Mouse (Mus musculus): ENCODE measurements around the gene Anapc1. TPM values are rescaled to one million over a fixed set of nuclear protein-coding genes. Genes with fewer than 3 reads are reported as not detected.
A peak's percentile ranks its signal among the peaks of the same experiment; 100 is the strongest.

Gene Anapc1
- 54.6 and 57.9 TPM in 2 replicates for polyA plus RNA-seq (2014; fragmentation: Nextera tagmentation; extraction: Ambion mirVana)

DNA sequence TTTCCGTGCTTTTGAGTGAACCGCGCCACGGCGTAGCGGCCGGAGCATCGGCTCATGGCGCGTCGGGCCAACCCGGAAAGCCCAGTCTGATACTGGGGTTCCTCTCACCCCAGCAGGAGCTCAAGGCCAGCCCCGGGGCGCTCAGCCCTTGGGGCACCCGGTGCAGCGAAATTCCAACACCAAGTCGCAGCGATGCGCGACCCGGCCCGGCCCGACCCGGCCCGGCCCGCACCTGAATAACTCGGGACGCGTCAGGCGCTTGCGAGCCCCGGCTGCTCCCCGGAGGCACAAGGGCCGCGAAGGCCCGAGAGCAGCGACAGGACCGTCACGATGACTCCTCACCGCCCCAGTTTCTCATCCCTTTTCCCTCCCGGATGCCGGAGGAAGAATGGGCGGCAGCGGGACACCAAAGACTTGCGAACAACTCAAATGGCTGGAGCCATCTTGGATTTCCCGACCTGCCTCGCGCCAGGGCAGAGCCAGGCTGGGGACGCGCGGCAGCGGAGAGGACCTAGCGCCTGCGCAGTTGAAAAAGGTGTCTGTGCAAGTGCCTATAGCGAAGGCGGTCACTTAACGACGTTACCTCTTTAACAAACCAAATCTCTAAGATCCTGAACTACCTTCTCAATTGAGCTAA, at the start of gene Anapc1:
TSS of gene Anapc1 (minus strand) at position 471 of the 637 bp plus-strand sequence.
- DNase-seq (ENCODE audit: low spot score) (peak; percentile 96), ATAC-seq (peak; percentile 99)
- WGBS, result under 1% methylated on average over 58 of the region's 58 CpGs
- H3K9me3 ChIP-seq (replicated peaks; ENCODE audit: control insufficient read depth, low read length), result no peaks in the 10 kb centered on the region
- no peaks in the 10 kb centered on the region for H3K27me3 ChIP-seq (replicated peaks; ENCODE audit: control insufficient read depth, insufficient read depth, low read length)
- peak within 1 kb of the TSS; percentile 74 for H3K27ac ChIP-seq (ENCODE audit: low read depth, low read length)
- H3K4me2 ChIP-seq (ENCODE audit: low read length), result peak within 1 kb of the TSS; percentile 51
- peak within 1 kb of the TSS; percentile 96 for H3K9ac ChIP-seq (ENCODE audit: low read length)
- peak within 1 kb of the TSS; percentile 91 for H3K4me3 ChIP-seq (ENCODE audit: low read depth, low read length)
- H3K36me3 ChIP-seq (ENCODE audit: control insufficient read depth, insufficient read depth, low read length), result peaks cover 16% of the 10 kb centered on the region
- H3K4me1 ChIP-seq (ENCODE audit: control insufficient read depth, insufficient read depth, low read length), result peaks cover 13% of the 10 kb centered on the region

DNA sequence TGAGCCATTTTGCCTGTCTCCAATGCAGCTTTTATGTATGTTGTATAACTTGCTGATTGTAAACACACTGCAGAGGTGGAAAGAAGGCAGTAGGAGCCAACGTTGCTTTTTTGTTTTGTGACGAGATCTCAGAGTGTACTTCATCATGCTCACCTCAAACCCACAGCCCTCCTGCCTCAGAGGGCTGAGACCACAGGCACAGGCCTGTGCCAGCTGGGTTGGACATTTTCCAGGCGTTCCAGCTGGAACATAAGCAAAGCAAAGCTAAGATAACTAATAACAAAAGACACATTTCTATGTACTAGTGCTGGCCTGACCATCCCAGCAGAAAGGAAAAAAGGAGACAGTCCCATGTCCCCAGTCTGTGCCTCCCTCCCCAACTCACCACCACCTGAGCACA, 47.9 kb upstream of the Anapc1 start:
- Histone ChIP-seq H3K4me3 (ENCODE audit: low read depth, low read length) (no peak overlapping the region), H3K27me3 (replicated peaks; ENCODE audit: control insufficient read depth, insufficient read depth, low read length) (no peaks in the 10 kb centered on the region), H3K9ac (ENCODE audit: low read length) (no peak overlapping the region), H3K4me1 (ENCODE audit: control insufficient read depth, insufficient read depth, low read length) (no peaks in the 10 kb centered on the region), H3K36me3 (ENCODE audit: control insufficient read depth, insufficient read depth, low read length) (no peaks in the 10 kb centered on the region), H3K9me3 (replicated peaks; ENCODE audit: control insufficient read depth, low read length) (no peaks in the 10 kb centered on the region), H3K4me2 (ENCODE audit: low read length) (no peak overlapping the region), H3K27ac (ENCODE audit: low read depth, low read length) (no peak overlapping the region)
- WGBS, result 66% methylated on average over 3 of the region's 3 CpGs
- no peak for DNase-seq (ENCODE audit: low spot score)
- ATAC-seq, result no peak

DNA sequence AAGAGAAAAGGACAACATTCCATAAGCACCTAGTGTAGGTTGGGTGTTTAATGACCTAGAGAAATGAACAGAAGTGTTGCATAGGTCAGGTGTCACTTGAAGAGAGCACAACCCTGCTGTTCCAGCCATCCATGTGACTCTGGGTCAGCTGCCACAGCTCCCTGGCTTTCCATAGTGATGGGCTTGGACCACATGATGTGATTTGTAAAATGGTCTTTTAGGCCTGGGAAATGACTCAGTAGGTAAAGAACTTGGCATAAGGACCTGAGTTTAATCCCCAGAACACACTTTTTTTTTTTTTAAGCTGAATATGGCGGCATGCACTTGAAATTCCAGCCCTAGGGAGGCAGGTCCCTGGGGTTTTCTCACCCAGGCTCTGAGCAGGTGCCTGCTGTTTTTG, 44.8 kb upstream of the Anapc1 start:
- no peaks in the 10 kb centered on the region for H3K4me1 ChIP-seq (ENCODE audit: control insufficient read depth, insufficient read depth, low read length)
- DNase-seq (ENCODE audit: low spot score) (no peak), ATAC-seq (no peak)
- H3K27me3 ChIP-seq (replicated peaks; ENCODE audit: control insufficient read depth, insufficient read depth, low read length), result no peaks in the 10 kb centered on the region
- no peak overlapping the region for H3K9ac ChIP-seq (ENCODE audit: low read length)
- no peak overlapping the region for H3K4me2 ChIP-seq (ENCODE audit: low read length)
- H3K9me3 ChIP-seq (replicated peaks; ENCODE audit: control insufficient read depth, low read length), result no peaks in the 10 kb centered on the region
- 90% methylated on average over 1 of the region's 1 CpGs for WGBS
- H3K27ac ChIP-seq (ENCODE audit: low read depth, low read length), result no peak overlapping the region
- H3K4me3 ChIP-seq (ENCODE audit: low read depth, low read length), result no peak overlapping the region
- no peaks in the 10 kb centered on the region for H3K36me3 ChIP-seq (ENCODE audit: control insufficient read depth, insufficient read depth, low read length)

DNA sequence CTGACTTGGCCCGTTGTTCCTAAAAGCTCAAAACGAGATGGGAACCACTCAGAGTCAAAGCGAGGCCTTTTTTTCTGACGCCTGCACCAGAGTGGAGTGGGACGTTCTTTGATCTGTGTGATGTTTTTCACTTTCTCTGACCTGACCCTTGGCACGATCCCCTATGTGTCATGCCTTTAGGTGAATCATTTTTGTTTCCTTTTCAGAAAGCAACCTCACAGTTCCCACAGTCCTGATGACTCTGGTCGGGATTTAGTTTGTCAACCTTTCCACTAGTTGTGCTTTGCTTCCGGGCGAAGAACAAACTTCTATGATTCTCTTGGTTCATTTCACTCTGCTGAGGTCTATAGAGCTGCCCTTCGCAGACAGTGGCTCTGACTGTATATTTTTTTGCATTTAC, 44.3 kb upstream of the Anapc1 start:
- H3K27ac ChIP-seq (ENCODE audit: low read depth, low read length), result no peak overlapping the region
- DNase-seq (ENCODE audit: low spot score), result no peak
- H3K27me3 ChIP-seq (replicated peaks; ENCODE audit: control insufficient read depth, insufficient read depth, low read length), result no peaks in the 10 kb centered on the region
- no peak overlapping the region for H3K4me2 ChIP-seq (ENCODE audit: low read length)
- H3K36me3 ChIP-seq (ENCODE audit: control insufficient read depth, insufficient read depth, low read length), result no peaks in the 10 kb centered on the region
- ATAC-seq, result no peak
- no peak overlapping the region for H3K9ac ChIP-seq (ENCODE audit: low read length)
- 84% methylated on average over 10 of the region's 10 CpGs for WGBS
- H3K4me3 ChIP-seq (ENCODE audit: low read depth, low read length), result no peak overlapping the region
- no peaks in the 10 kb centered on the region for H3K4me1 ChIP-seq (ENCODE audit: control insufficient read depth, insufficient read depth, low read length)
- no peaks in the 10 kb centered on the region for H3K9me3 ChIP-seq (replicated peaks; ENCODE audit: control insufficient read depth, low read length)

DNA sequence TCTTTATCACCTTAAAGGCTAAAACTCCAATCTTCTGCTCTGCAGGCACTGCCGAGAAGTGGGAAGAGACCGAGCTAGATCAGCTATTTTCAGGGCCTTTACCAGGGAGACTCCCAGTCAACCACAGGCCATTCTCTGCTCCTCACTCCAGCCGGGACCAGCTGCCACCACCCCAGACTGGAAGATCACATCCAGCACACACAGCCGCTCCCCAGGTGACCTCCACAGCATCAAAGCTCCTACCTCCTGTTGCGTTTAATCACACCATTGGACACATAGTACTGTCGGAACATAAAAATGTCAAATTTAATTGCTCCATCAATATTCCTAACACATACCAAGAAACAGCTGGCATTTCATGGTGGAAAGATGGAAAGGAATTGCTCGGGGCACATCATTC, 42.0 kb upstream of the Anapc1 start:
- Histone ChIP-seq H3K4me3 (ENCODE audit: low read depth, low read length) (no peak overlapping the region), H3K4me2 (ENCODE audit: low read length) (no peak overlapping the region), H3K27me3 (replicated peaks; ENCODE audit: control insufficient read depth, insufficient read depth, low read length) (no peaks in the 10 kb centered on the region), H3K36me3 (ENCODE audit: control insufficient read depth, insufficient read depth, low read length) (no peaks in the 10 kb centered on the region), H3K27ac (ENCODE audit: low read depth, low read length) (no peak overlapping the region), H3K4me1 (ENCODE audit: control insufficient read depth, insufficient read depth, low read length) (no peaks in the 10 kb centered on the region), H3K9ac (ENCODE audit: low read length) (no peak overlapping the region), H3K9me3 (replicated peaks; ENCODE audit: control insufficient read depth, low read length) (no peaks in the 10 kb centered on the region)
- 83% methylated on average over 7 of the region's 7 CpGs for WGBS
- ATAC-seq (no peak), DNase-seq (ENCODE audit: low spot score) (no peak)

DNA sequence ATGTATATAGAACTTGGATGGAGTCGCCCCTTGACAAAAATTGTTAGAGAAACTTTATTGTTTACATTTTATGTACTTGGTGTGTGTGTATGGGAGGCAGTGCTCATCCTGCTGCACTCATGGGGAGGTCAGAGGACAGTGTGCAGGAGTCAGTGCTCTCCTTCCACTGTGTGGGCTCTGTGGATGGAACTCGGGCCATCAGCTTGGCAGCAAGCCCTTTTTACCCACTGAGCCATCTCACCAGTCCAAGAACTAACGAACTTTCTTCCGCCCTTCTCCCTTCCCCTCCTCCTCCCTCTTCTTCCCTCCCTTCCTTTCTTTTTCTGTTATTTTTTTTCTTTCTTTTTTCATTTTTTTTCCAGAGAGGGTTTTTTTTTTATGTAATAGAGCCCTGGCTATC, 40.9 kb upstream of the Anapc1 start:
- Histone ChIP-seq H3K27ac (ENCODE audit: low read depth, low read length) (no peak overlapping the region), H3K27me3 (replicated peaks; ENCODE audit: control insufficient read depth, insufficient read depth, low read length) (no peaks in the 10 kb centered on the region), H3K4me3 (ENCODE audit: low read depth, low read length) (no peak overlapping the region), H3K4me2 (ENCODE audit: low read length) (no peak overlapping the region), H3K9ac (ENCODE audit: low read length) (no peak overlapping the region), H3K4me1 (ENCODE audit: control insufficient read depth, insufficient read depth, low read length) (no peaks in the 10 kb centered on the region), H3K36me3 (ENCODE audit: control insufficient read depth, insufficient read depth, low read length) (no peaks in the 10 kb centered on the region), H3K9me3 (replicated peaks; ENCODE audit: control insufficient read depth, low read length) (no peaks in the 10 kb centered on the region)
- ATAC-seq (no peak), DNase-seq (ENCODE audit: low spot score) (no peak)
- WGBS, result 74% methylated on average over 4 of the region's 4 CpGs

DNA sequence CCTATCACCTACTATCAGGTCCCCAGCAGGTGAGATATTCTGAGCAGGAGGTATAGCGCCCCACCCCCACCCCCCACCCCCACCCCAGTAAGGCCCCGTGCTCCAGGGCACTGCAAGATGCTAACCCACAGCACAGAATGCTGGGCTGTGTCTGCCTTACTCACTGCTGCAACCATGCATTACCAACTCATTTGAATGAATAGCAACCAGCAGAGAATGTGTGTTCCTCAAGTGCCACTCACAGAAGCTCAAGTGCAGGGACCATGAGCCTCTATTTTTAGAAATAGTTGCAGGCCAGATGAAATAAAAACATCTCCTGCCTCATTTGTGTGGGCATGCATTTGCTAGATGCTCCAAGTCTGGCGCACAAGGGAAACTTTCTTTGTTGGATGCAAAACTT, 40.4 kb upstream of the Anapc1 start:
- no peak for ATAC-seq
- H3K27ac ChIP-seq (ENCODE audit: low read depth, low read length), result no peak overlapping the region
- no peak overlapping the region for H3K9ac ChIP-seq (ENCODE audit: low read length)
- H3K4me3 ChIP-seq (ENCODE audit: low read depth, low read length), result no peak overlapping the region
- no peaks in the 10 kb centered on the region for H3K4me1 ChIP-seq (ENCODE audit: control insufficient read depth, insufficient read depth, low read length)
- H3K9me3 ChIP-seq (replicated peaks; ENCODE audit: control insufficient read depth, low read length), result no peaks in the 10 kb centered on the region
- DNase-seq (ENCODE audit: low spot score), result no peak
- H3K36me3 ChIP-seq (ENCODE audit: control insufficient read depth, insufficient read depth, low read length), result no peaks in the 10 kb centered on the region
- H3K27me3 ChIP-seq (replicated peaks; ENCODE audit: control insufficient read depth, insufficient read depth, low read length), result no peaks in the 10 kb centered on the region
- WGBS, result 34% methylated on average over 3 of the region's 3 CpGs
- no peak overlapping the region for H3K4me2 ChIP-seq (ENCODE audit: low read length)

DNA sequence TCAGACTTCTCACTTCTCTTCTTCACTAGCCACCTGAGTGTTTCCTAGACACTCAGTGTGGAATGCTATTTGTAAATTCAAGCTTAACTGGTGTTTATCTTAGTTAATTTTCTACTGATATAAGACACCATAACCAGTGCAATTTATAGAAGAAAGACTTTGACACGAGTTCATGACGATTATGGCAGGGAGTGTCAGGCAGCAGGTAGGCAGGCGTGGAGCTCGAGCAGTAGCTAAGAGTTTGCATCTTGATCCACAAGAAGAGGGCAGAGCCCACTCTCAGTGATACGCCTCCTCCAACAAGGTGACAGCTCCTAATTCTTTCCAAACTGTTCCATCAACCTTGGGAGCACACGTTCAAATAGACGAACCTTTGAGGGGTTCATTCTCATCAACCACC, 39.4 kb upstream of the Anapc1 start:
- WGBS, result 87% methylated on average over 7 of the region's 7 CpGs
- H3K4me2 ChIP-seq (ENCODE audit: low read length), result no peak overlapping the region
- no peak overlapping the region for H3K27ac ChIP-seq (ENCODE audit: low read depth, low read length)
- ATAC-seq, result no peak
- H3K4me3 ChIP-seq (ENCODE audit: low read depth, low read length), result no peak overlapping the region
- DNase-seq (ENCODE audit: low spot score), result no peak
- H3K27me3 ChIP-seq (replicated peaks; ENCODE audit: control insufficient read depth, insufficient read depth, low read length), result no peaks in the 10 kb centered on the region
- no peaks in the 10 kb centered on the region for H3K4me1 ChIP-seq (ENCODE audit: control insufficient read depth, insufficient read depth, low read length)
- no peaks in the 10 kb centered on the region for H3K36me3 ChIP-seq (ENCODE audit: control insufficient read depth, insufficient read depth, low read length)
- no peaks in the 10 kb centered on the region for H3K9me3 ChIP-seq (replicated peaks; ENCODE audit: control insufficient read depth, low read length)
- H3K9ac ChIP-seq (ENCODE audit: low read length), result no peak overlapping the region

DNA sequence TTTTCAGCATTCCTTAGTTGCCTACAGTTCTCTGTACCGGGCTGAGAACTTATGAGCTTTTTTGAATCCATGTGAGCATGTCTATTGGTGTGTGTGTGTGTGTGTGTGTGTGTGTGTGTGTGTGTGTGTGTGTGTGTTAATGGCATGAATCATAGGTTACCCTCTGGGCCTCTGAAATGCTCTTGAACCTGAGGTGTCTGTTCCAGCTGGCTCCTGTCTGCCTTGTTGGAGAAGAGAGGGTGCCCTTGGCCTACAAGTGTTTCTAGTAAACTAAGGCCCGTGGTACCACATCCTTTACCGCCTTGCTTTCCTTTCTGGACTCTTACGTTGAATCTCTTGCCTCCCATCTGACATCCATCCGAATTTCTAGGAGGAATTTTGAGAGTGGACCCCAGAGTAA, 38.9 kb upstream of the Anapc1 start:
- H3K27me3 ChIP-seq (replicated peaks; ENCODE audit: control insufficient read depth, insufficient read depth, low read length), result no peaks in the 10 kb centered on the region
- ATAC-seq (no peak), DNase-seq (ENCODE audit: low spot score) (no peak)
- H3K4me3 ChIP-seq (ENCODE audit: low read depth, low read length), result no peak overlapping the region
- no peak overlapping the region for H3K27ac ChIP-seq (ENCODE audit: low read depth, low read length)
- no peak overlapping the region for H3K4me2 ChIP-seq (ENCODE audit: low read length)
- WGBS, result 92% methylated on average over 5 of the region's 5 CpGs
- H3K9ac ChIP-seq (ENCODE audit: low read length), result no peak overlapping the region
- H3K9me3 ChIP-seq (replicated peaks; ENCODE audit: control insufficient read depth, low read length), result no peaks in the 10 kb centered on the region
- no peaks in the 10 kb centered on the region for H3K4me1 ChIP-seq (ENCODE audit: control insufficient read depth, insufficient read depth, low read length)
- H3K36me3 ChIP-seq (ENCODE audit: control insufficient read depth, insufficient read depth, low read length), result no peaks in the 10 kb centered on the region
